Mouse (Mus musculus) urinary bladder, postnatal 10 days (tissue): ENCODE results near the gene Tmem184a.

Experiments
- DNase-seq: peaks from one replicate; pipeline ENCODE4 v3.0.0; 2022; ENCODE audit warnings: low spot score

Tmem184a gene

GRCm38 (mm10) chr5:139819538-139820181 lies at the start of gene Tmem184a:
Tmem184a (minus strand) TSS chr5:139819917.
- no peak for DNase-seq

DNA sequence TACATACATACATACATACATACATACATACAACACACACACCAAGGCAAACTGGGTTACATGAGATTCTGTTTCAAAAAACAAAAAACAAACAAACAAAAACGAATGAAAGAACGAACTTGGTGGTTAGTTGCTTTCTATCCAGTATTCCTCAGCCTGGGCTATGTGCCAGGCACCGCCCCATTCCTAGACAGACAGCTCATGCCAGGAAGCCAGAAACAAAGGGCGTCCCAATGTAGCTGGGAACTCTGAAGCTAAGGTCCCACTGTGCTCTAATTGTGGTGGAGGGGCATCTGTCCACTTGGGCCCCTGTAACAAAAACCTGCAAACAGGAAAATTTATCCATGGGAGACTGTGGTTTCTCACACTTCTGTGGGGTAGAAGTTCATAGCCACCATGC lies 43.0 kb upstream of the Tmem184a start:
- DNase-seq, result no peak

- DNase-seq, result no peak
These were observed 40.8 kb upstream of the Tmem184a start for GRCm38 (mm10) chr5:139860328-139861104.

GRCm38 (mm10) chr5:139849626-139850320 lies 30.1 kb upstream of the Tmem184a start:
- DNase-seq, result no peak

- no peak for DNase-seq
These were observed 19.4 kb upstream of the Tmem184a start for GRCm38 (mm10) chr5:139839142-139839541.

- DNase-seq, result no peak
These were observed 18.8 kb upstream of the Tmem184a start for GRCm38 (mm10) chr5:139838476-139838892.

DNA sequence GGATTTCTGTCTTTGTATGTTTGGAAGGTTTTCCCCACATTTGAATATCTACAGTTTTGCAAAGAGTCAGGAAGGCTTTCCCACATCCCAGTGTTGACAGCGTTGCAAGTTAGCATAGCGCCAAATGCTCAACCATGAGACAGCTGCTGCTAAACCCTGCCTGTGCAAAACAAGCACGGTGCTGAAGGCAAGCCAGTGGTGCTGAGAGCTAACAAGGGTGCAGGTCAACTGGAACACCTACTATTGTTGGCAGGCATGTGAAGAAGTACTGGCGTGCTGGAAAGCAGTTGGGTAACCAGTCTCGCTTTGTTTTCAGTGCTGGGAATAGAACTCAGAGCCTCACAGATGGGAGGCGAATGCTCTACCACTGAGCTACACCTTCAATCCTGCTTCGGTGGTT lies 16.0 kb upstream of the Tmem184a start:
- DNase-seq, result no peak

- DNase-seq, result no peak
These were observed 12.4 kb upstream of the Tmem184a start for GRCm38 (mm10) chr5:139832125-139832524.

DNA sequence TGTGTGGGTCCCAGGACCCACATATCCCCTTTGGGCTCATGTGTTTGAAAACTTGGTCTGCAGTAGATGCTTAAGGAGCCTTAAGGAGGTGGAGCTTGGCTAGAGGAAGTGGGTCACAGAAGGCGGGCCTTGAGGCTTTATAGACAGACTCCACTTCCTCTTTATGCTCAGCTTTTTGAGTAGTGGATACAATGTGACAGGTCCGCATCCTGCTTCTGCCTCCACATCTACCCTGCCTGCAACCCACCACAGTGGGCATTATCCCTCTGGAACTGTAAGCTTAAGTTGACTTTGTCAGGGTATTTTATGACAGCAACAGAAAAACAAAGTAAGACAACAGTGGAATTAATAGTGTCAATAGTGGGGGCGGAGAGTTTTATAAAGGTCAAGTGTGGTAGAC lies 11.0 kb upstream of the Tmem184a start:
- no peak for DNase-seq

DNA sequence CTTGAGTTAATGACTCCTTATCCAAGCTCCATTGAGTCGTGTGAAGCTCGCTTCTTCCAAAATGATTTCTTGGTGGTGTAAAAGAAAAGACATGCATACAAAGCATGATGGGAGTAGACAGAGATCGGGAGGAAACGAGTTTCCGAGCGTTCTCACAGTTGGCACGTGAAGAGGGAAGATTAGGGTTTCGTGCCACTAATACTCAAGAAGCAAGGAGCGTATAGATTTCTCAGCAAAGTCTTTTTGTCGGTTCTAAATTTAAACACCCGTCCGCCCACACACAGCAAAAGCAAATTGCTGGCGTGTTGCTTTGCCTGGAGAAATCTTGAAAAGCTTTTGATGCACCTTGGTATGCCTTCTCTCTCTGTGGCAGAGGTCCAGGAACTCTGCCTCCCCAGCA lies 9.7 kb upstream of the Tmem184a start:
- no peak for DNase-seq

DNA sequence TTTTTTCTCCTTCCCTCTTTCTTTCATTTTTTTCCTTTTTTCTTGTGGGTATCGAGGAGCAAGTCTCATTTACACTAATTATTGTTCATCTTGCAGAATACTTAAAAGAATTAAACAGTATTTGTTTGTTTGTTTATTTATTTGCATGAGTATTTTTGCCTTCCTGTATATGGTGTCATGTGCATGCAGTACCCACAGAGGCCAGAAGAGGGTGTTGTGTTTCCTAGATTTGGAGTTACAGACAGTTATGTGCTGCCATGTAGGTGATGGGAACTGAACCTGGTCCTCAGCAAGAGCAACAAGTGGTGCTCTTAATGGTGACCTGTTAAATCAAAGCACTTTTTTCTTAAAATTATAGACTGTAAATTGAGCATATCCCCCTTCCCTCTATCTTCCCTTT lies 7.9 kb upstream of the Tmem184a start:
- no peak for DNase-seq

GRCm38 (mm10) chr5:139826357-139827055 lies 6.8 kb upstream of the Tmem184a start, which contains the start of the genes Gm26938 and Psmg3:
Gm26938 (minus strand) TSS chr5:139826407.
Psmg3 (minus strand) TSS chr5:139826885.
- DNase-seq, result peak; percentile 56

DNA sequence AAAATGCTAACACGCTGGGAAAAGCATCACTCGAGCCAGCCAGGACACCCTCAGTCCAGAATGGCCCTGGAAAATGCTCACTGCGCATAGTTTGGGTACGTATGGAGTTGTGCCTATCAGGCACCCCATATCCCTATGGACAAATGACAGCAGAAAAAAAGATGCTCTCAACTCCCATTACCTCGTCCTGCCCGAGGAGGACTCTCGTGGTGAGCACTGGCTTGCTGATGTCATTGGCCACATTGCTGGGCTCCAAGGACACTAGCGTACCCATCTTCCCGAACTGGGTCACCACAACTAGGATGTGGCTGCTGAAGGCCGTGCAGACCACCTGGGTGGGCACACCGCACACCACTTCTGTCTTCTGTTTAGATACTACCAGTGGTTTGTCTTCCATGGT lies 6.2 kb upstream of the Tmem184a start:
- DNase-seq, result no peak

GRCm38 (mm10) chr5:139824531-139824930 lies 4.8 kb upstream of the Tmem184a start:
- DNase-seq, result no peak

DNA sequence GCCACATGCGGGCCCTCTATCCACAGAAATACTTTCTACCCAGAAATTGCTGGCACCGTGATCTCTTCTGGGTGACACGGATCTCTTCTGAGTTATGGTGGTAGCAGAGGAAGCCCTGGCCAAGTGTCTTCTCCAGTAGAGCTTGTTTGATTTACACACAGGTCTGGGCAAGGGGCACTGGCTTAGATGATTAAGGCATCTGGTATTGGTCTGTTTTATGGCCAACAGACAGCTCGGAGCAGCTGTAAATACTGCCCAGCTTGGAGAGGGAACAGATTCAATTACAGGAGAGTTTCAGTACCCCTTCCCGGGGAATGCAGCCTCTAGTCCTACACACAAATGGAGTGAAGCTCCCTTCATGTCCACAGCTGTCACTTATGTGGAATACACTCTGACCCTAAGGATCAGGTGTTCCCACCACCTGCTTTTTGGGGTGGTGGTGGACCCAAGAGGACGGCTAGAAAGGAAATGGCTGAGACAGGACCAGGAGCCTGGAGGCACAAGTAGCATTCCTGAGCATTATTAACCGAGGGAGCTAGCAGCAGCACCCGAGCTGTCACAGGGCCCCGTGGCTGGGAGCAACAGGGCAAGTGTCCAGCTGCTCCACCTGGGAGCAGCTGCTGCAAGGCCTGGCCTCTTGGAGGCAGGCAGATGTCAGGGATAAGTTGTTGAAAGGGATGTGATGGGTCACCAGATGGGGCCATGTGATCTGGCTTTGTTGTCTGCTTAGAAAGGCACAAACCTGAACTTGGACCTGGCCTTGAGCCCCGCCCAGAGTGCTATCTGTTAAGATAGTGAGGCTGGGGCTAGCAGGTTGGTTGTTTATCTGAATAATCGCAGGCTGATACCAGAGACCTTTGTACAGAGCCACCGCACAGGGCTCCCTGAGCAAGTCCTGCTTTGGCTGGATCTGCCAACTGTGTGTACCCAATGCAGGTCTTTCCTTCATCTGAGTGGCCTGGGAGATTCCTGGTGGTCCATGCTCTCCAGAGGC lies 2.0 kb upstream of the Tmem184a start:
- no peak for DNase-seq

DNA sequence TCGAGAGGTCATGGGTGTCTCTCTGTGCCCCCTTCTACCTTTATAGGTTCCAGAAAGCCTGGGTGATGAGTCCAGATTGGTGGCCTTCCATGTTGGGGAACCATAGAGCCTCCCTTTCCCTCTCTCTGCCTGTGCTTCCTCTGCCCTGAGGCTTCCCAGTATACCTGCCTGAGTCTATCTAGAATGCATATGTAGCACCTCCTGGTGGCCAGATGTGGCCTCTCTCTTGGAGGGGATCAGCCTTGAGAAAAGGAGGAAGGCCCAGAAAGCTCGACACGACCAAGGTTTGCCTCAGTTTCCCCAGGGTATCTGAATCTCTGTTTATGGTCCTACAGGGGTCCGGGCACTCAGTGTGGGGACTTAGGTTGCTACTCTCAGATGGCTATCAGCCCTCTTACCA lies 916 bp downstream of the Tmem184a start:
- no peak for DNase-seq

DNA sequence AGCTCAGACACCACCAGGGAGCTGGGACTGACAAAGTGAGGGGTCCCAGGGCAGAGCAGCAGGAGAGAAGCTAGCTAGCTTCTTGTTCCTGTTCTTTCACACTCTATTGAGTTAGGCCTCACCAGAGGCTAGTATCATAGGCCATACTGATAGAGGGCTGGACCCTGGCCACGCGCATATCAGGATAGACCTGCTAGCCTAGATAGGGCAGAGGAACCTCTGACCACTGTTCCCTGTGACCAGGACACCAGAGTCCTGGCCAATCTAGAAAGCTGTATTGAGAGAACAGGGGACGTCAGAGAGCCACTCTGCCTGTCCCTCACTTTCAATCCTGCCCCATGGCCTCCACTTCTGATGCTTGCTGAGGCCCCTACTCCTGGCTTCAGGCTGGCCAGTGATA lies 1.7 kb downstream of the Tmem184a start:
- no peak for DNase-seq

GRCm38 (mm10) chr5:139817292-139817691 lies 2.4 kb downstream of the Tmem184a start:
- DNase-seq, result no peak

GRCm38 (mm10) chr5:139816445-139816844 lies 3.3 kb downstream of the Tmem184a start:
- DNase-seq, result no peak

DNA sequence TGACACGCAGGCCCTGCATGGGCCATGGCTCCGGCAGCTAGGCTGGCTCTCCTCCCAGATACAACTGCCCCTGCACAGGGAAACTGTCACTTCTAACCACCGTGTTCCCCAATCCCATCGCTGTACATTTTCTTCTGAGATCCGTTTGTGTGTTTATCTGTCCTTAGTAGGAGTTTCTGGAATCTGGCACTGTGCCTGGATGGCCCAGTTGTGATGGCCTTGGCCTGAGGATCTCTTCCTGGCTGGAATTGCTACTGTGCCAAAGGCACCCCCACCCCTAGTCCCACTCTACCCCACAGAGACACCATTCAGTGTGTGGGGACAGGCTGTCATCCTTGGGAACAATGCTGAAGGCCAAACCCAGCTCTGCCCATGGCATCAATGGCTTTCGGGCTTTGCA lies 3.8 kb downstream of the Tmem184a start:
- DNase-seq, result no peak

DNA sequence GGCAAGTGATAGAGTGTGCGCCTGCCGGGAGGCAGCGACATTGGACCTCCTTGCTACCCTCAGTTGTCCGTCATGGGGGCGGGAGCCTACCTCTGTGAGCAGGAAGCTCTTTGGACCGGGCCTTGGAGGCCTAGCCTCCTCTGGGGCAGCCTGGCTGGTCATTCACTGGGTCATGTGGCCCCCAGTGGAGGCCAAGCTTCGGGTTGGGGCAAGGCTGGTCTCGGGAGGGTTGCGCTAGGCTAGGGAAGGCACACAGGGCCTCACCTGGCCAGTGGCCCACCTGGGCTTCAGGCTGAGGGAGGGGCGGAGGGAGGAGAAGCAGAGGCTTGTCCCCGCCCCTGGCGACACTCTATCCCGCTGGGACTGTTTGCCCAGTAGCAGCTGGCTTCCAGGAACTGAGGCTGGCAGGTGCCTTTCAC lies 5.7 kb downstream of the Tmem184a start:
- no peak for DNase-seq
